Mouse (Mus musculus) embryonic fibroblast, embryonic 13.5 days (primary cell): ENCODE results near the gene Mmrn2.

Source experiments
- CTCF ChIP-seq: IDR thresholded peaks from 2 replicates; pipeline ENCODE4 v1.5.1; 2011; ENCODE audit warnings: mild to moderate bottlenecking, control low read depth, low read length, moderate library complexity, borderline replicate concordance; ENCODE audit not compliant: insufficient read depth
- POLR2A ChIP-seq: IDR thresholded peaks from 2 replicates; pipeline ENCODE4 v1.6.1; 2011; ENCODE audit warnings: low read depth, mild to moderate bottlenecking, control low read depth, low read length, moderate library complexity

DNA sequence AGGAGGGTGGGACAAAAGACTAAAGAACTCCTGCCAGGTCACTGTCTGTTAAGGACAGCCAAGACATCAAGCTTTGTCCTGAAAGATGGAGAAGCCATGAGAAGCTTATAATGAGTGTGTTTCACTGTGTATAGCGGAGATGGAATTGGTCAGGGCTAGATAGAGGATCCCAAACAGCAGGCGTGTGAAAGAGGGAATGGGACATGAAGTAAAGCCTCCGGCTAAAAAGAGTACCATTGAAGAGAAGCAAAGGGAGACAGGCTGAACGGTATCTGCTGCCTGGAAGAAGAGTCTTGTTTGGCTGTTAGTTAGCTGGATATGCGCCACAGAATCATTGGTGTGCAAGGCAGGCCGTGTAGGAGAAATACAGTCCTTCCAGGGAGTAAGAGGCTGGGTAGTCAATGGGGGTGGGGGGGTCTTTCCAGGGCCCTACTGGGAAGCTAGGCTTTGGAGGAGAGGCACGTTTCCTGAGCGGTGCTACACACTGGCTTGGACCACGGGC, 44.6 kb upstream of the Mmrn2 start:
- no peak for TF ChIP-seq POLR2A
- TF ChIP-seq CTCF: no peak
